Mouse (Mus musculus) intestine, embryonic 15.5 days (tissue): ENCODE measurements around the gene Btbd35f21. TPM values are rescaled to one million over a fixed set of nuclear protein-coding genes. Genes with fewer than 3 reads are reported as not detected.
"Not testable (repeated sequence)": the region's sequence is repeated elsewhere in the genome, so short reads cannot be mapped to it uniquely, and the experiment has no call there.

Experiments used
- ATAC-seq: fragments of 200-750 bp; cut with Nextera tagmentation; 2 replicates; pipeline ENCODE4 v1.8.0; 2017; ENCODE audit warnings: moderate TSS enrichment, moderate library complexity
- H3K27ac ChIP-seq: fragments of 300-500 bp; sonication (generic); 2 replicates; pipeline ENCODE4 v1.5.1; 2015; ENCODE audit warnings: mild to moderate bottlenecking, inconsistent platforms
- H3K27me3 ChIP-seq: fragments of 300-500 bp; sonication (generic); replicated peaks from 2 replicates; pipeline ENCODE4 v1.6.1; 2015; ENCODE audit warnings: inconsistent platforms
- H3K36me3 ChIP-seq: fragments of 300-500 bp; sonication (generic); 2 replicates; pipeline ENCODE4 v1.6.1; 2015; ENCODE audit warnings: inconsistent platforms
- H3K4me1 ChIP-seq: fragments of 300-500 bp; sonication (generic); replicated peaks from 2 replicates; pipeline ENCODE4 v1.6.1; 2015; ENCODE audit warnings: inconsistent platforms
- H3K4me2 ChIP-seq: fragments of 300-500 bp; sonication (generic); replicated peaks from 2 replicates; pipeline ENCODE4 v1.6.1; 2015; ENCODE audit warnings: mild to moderate bottlenecking, inconsistent platforms
- H3K4me3 ChIP-seq: fragments of 300-500 bp; sonication (generic); replicated peaks from 2 replicates; pipeline ENCODE4 v1.5.1; 2015; ENCODE audit warnings: inconsistent platforms
- H3K9ac ChIP-seq: fragments of 300-500 bp; sonication (generic); 2 replicates; pipeline ENCODE4 v1.6.1; 2015; ENCODE audit warnings: inconsistent platforms
- H3K9me3 ChIP-seq: fragments of 300-500 bp; sonication (generic); 2 replicates; pipeline ENCODE4 v1.6.1; 2016; ENCODE audit warnings: inconsistent platforms
- WGBS: fragments of 180-500 bp; shearing (Covaris S2); methylation state at CpG from one replicate; pipeline ENCODE4 v1.1.7; 2015; 5-methylcytosine and 5-hydroxymethylcytosine counted together
- polyA plus RNA-seq: library from polyadenylated mRNA; unstranded; fragments of >200 nt; fragmentation: Nextera tagmentation; extraction: Ambion mirVana; gene quantifications from 2 replicates; pipeline ENCODE4 v1.2.1, GENCODE M21; 2015

Btbd35f21 gene
- not detected in 2 replicates for polyA plus RNA-seq

DNA sequence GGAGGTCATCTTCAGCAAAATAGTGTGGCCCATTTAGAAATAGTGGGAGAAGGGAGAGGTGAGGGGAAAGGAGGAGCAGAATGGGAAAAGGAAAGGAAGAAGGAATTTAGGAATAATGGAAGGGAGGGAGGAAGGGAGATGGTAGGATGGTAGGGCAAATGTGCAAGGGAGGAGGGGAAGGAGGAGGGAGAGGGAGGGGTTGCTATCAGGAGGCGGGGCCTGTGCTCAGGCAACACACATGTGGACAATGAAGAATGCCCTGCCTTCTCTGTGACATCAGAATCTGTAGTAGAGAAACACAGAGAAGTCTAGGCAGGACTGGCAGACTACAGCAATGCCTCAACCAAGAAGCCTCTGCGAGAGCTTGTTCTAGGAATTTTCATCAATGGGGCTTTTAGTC lies at the start of gene Btbd35f21:
Btbd35f21 (plus strand) TSS at position 301 of the 400 bp plus-strand sequence.
- H3K36me3 ChIP-seq, H3K9me3 ChIP-seq, H3K4me2 ChIP-seq, H3K9ac ChIP-seq, H3K4me3 ChIP-seq, H3K27ac ChIP-seq, H3K4me1 ChIP-seq, ATAC-seq, H3K27me3 ChIP-seq: not testable (repeated sequence)
- WGBS, result no CpG with 5 or more reads among the region's 2 CpGs

Other genes with a start within 250 kb of the Btbd35f21 start
- not detected in 2 replicates for gene Btbd35f1, start 166.1 kb upstream of the Btbd35f21 start, polyA plus RNA-seq
- gene Gm5926, start 75.4 kb upstream of the Btbd35f21 start, polyA plus RNA-seq, result not detected in 2 replicates
- not detected in 2 replicates for gene Btbd35f30, start 168.5 kb downstream of the Btbd35f21 start, polyA plus RNA-seq
- gene Gm21789, start 215.7 kb downstream of the Btbd35f21 start, polyA plus RNA-seq, result not detected in 2 replicates
- gene Btbd35f5, start 247.8 kb downstream of the Btbd35f21 start, polyA plus RNA-seq, result not detected in 2 replicates